Mouse (Mus musculus): ENCODE results near the gene Bpifb5. TPM values are rescaled to one million over a fixed set of nuclear protein-coding genes. Genes with fewer than 3 reads are reported as not detected.
"Not testable (repeated sequence)": the region's sequence is repeated elsewhere in the genome, so short reads cannot be mapped to it uniquely, and the experiment has no call there.

The Bpifb5 gene
- polyA plus RNA-seq, 1 experiment from 2014 or later, result 0.45 TPM

DNA sequence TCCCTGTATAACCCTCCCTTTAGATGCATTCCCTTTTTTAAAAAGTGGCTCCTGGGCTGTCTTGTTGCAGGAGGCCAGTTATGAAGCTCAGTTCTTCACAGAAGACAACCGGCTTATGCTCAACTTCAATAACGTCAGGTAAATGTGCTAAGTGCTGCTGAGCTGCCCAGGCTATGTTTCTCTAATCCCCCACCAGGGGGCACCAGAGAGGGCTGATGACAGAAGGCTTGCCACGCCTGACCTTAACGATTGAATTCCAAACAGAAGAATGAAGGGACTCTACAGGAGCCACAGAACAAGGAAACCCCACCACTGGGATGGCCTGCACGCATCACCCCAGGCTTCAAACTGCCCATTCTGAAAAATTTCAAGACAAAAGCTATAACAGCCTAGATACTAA lies 8.4 kb upstream of the Bpifb5 start:
- Histone ChIP-seq H3K36me3 (ENCODE audit: control insufficient read depth, insufficient read depth, low read length) (no peaks in the 10 kb centered on the region), H3K27ac (ENCODE audit: low read length) (no peak overlapping the region), H3K4me2 (replicated peaks; ENCODE audit: low read depth, low read length) (no peak overlapping the region), H3K27me3 (ENCODE audit: control insufficient read depth, insufficient read depth, low read length) (no peaks in the 10 kb centered on the region), H3K4me1 (ENCODE audit: control insufficient read depth, insufficient read depth, low read length) (no peaks in the 10 kb centered on the region), H3K9ac (replicated peaks; ENCODE audit: low read depth, low read length) (no peak overlapping the region), H3K4me3 (ENCODE audit: low read depth, low read length) (no peak overlapping the region), H3K9me3 (ENCODE audit: control insufficient read depth, low read depth, low read length) (no peaks in the 10 kb centered on the region)
- peak; percentile 26; the same call in 1 of the 2 replicates for ATAC-seq (ENCODE audit: insufficient number of reproducible peaks, insufficient read depth, low FRiP score, low read depth)
- WGBS, result 13% methylated on average over 5 of the region's 5 CpGs

DNA sequence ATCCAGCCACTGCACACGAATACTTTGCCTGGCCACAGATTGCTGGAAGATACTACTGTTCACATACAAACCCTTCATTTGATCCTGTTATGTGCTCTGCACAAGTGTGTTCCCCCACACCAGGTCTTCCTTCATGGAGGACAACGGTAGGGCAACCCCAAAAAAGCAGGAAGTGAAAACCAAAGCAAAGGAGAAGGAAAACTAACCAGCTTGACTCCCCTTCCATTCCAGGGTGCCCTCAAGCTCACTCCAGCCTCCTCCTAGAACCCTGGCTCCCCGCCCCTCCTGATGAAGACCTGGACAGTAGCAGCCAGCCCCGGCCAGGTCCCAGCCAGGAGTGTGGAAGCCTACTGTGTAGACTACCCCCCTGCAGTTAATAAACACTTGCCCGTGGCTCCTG lies 3.6 kb upstream of the Bpifb5 start:
- 80% methylated on average over 5 of the region's 5 CpGs for WGBS
- Histone ChIP-seq H3K27me3 (ENCODE audit: control insufficient read depth, insufficient read depth, low read length) (no peaks in the 10 kb centered on the region), H3K9ac (replicated peaks; ENCODE audit: low read depth, low read length) (no peak overlapping the region), H3K4me3 (ENCODE audit: low read depth, low read length) (no peak overlapping the region), H3K9me3 (ENCODE audit: control insufficient read depth, low read depth, low read length) (no peaks in the 10 kb centered on the region), H3K36me3 (ENCODE audit: control insufficient read depth, insufficient read depth, low read length) (no peaks in the 10 kb centered on the region), H3K4me2 (replicated peaks; ENCODE audit: low read depth, low read length) (no peak overlapping the region), H3K27ac (ENCODE audit: low read length) (no peak overlapping the region), H3K4me1 (ENCODE audit: control insufficient read depth, insufficient read depth, low read length) (peaks cover 8% of the 10 kb centered on the region; the same call in 1 of the 2 replicates)
- no peak for ATAC-seq (ENCODE audit: insufficient number of reproducible peaks, insufficient read depth, low FRiP score, low read depth)

- Histone ChIP-seq H3K27ac (ENCODE audit: low read length) (no peak overlapping the region), H3K9me3 (ENCODE audit: control insufficient read depth, low read depth, low read length) (no peaks in the 10 kb centered on the region), H3K4me2 (replicated peaks; ENCODE audit: low read depth, low read length) (no peak overlapping the region), H3K9ac (replicated peaks; ENCODE audit: low read depth, low read length) (no peak overlapping the region), H3K4me3 (ENCODE audit: low read depth, low read length) (no peak overlapping the region), H3K4me1 (ENCODE audit: control insufficient read depth, insufficient read depth, low read length) (peaks cover 8% of the 10 kb centered on the region; the same call in 1 of the 2 replicates), H3K36me3 (ENCODE audit: control insufficient read depth, insufficient read depth, low read length) (no peaks in the 10 kb centered on the region), H3K27me3 (ENCODE audit: control insufficient read depth, insufficient read depth, low read length) (no peaks in the 10 kb centered on the region)
- no peak for ATAC-seq (ENCODE audit: insufficient number of reproducible peaks, insufficient read depth, low FRiP score, low read depth)
- WGBS, result 11% methylated on average over 2 of the region's 2 CpGs
Measured at GRCm38 (mm10) chr2:154223917-154224273, 353 bp downstream of the Bpifb5 start.

- no peak for ATAC-seq (ENCODE audit: insufficient number of reproducible peaks, insufficient read depth, low FRiP score, low read depth)
- Histone ChIP-seq H3K36me3 (ENCODE audit: control insufficient read depth, insufficient read depth, low read length) (no peaks in the 10 kb centered on the region), H3K4me1 (ENCODE audit: control insufficient read depth, insufficient read depth, low read length) (peaks cover 8% of the 10 kb centered on the region; the same call in 1 of the 2 replicates), H3K4me3 (ENCODE audit: low read depth, low read length) (no peak overlapping the region), H3K27me3 (ENCODE audit: control insufficient read depth, insufficient read depth, low read length) (no peaks in the 10 kb centered on the region), H3K27ac (ENCODE audit: low read length) (no peak overlapping the region), H3K4me2 (replicated peaks; ENCODE audit: low read depth, low read length) (no peak overlapping the region), H3K9me3 (ENCODE audit: control insufficient read depth, low read depth, low read length) (no peaks in the 10 kb centered on the region), H3K9ac (replicated peaks; ENCODE audit: low read depth, low read length) (no peak overlapping the region)
- WGBS, result 74% methylated on average over 4 of the region's 4 CpGs
Measured at GRCm38 (mm10) chr2:154226991-154227390, 3.4 kb downstream of the Bpifb5 start.

- Histone ChIP-seq H3K4me1 (ENCODE audit: control insufficient read depth, insufficient read depth, low read length) (peaks cover 8% of the 10 kb centered on the region; the same call in 1 of the 2 replicates), H3K4me3 (ENCODE audit: low read depth, low read length) (no peak overlapping the region), H3K36me3 (ENCODE audit: control insufficient read depth, insufficient read depth, low read length) (no peaks in the 10 kb centered on the region), H3K27ac (ENCODE audit: low read length) (no peak overlapping the region), H3K27me3 (ENCODE audit: control insufficient read depth, insufficient read depth, low read length) (no peaks in the 10 kb centered on the region), H3K9me3 (ENCODE audit: control insufficient read depth, low read depth, low read length) (no peaks in the 10 kb centered on the region), H3K9ac (replicated peaks; ENCODE audit: low read depth, low read length) (no peak overlapping the region), H3K4me2 (replicated peaks; ENCODE audit: low read depth, low read length) (no peak overlapping the region)
- ATAC-seq (ENCODE audit: insufficient number of reproducible peaks, insufficient read depth, low FRiP score, low read depth), result no peak
- 83% methylated on average over 5 of the region's 5 CpGs for WGBS
Measured at GRCm38 (mm10) chr2:154227830-154228229, 4.3 kb downstream of the Bpifb5 start.

DNA sequence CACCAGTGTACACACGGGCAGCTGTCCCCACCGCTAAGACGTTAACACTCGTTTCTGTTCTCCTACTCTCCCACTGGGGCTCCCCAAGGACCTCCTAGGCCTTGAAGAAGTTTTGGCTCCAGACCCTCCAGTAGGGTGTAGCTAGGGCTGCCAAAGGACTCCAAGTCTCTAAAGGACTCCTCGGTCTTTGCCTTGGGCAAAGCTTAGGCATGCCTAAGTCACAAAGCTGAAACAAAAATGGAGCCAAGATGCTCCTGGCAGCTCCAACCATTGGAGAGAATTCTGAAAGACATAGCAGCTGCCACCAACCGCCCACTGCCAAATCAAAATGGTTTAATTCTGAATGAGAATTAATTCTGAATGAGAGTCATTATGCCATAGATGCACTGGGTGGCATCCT lies 9.9 kb downstream of the Bpifb5 start:
- Histone ChIP-seq H3K4me1 (ENCODE audit: control insufficient read depth, insufficient read depth, low read length) (no peaks in the 10 kb centered on the region), H3K9me3 (ENCODE audit: control insufficient read depth, low read depth, low read length) (no peaks in the 10 kb centered on the region), H3K4me3 (ENCODE audit: low read depth, low read length) (no peak overlapping the region), H3K9ac (replicated peaks; ENCODE audit: low read depth, low read length) (no peak overlapping the region), H3K27me3 (ENCODE audit: control insufficient read depth, insufficient read depth, low read length) (no peaks in the 10 kb centered on the region), H3K36me3 (ENCODE audit: control insufficient read depth, insufficient read depth, low read length) (no peaks in the 10 kb centered on the region), H3K27ac (ENCODE audit: low read length) (no peak overlapping the region), H3K4me2 (replicated peaks; ENCODE audit: low read depth, low read length) (no peak overlapping the region)
- no peak for ATAC-seq (ENCODE audit: insufficient number of reproducible peaks, insufficient read depth, low FRiP score, low read depth)
- WGBS, result 91% methylated on average over 6 of the region's 6 CpGs

GRCm38 (mm10) chr2:154240771-154241170 lies 17.2 kb downstream of the Bpifb5 start:
- Histone ChIP-seq H3K27ac (ENCODE audit: low read length) (no peak overlapping the region), H3K4me3 (ENCODE audit: low read depth, low read length) (no peak overlapping the region), H3K4me2 (replicated peaks; ENCODE audit: low read depth, low read length) (no peak overlapping the region), H3K9ac (replicated peaks; ENCODE audit: low read depth, low read length) (no peak overlapping the region), H3K4me1 (ENCODE audit: control insufficient read depth, insufficient read depth, low read length) (no peaks in the 10 kb centered on the region), H3K27me3 (ENCODE audit: control insufficient read depth, insufficient read depth, low read length) (no peaks in the 10 kb centered on the region), H3K36me3 (ENCODE audit: control insufficient read depth, insufficient read depth, low read length) (no peaks in the 10 kb centered on the region), H3K9me3 (ENCODE audit: control insufficient read depth, low read depth, low read length) (no peaks in the 10 kb centered on the region)
- 71% methylated on average over 6 of the region's 6 CpGs for WGBS
- no peak for ATAC-seq (ENCODE audit: insufficient number of reproducible peaks, insufficient read depth, low FRiP score, low read depth)

- not testable (repeated sequence) for H3K27ac ChIP-seq (ENCODE audit: low read length); H3K27me3 ChIP-seq (ENCODE audit: control insufficient read depth, insufficient read depth, low read length); H3K9me3 ChIP-seq (ENCODE audit: control insufficient read depth, low read depth, low read length); H3K4me1 ChIP-seq (ENCODE audit: control insufficient read depth, insufficient read depth, low read length); H3K36me3 ChIP-seq (ENCODE audit: control insufficient read depth, insufficient read depth, low read length); ATAC-seq (ENCODE audit: insufficient number of reproducible peaks, insufficient read depth, low FRiP score, low read depth); H3K4me2 ChIP-seq (replicated peaks; ENCODE audit: low read depth, low read length); H3K4me3 ChIP-seq (ENCODE audit: low read depth, low read length); H3K9ac ChIP-seq (replicated peaks; ENCODE audit: low read depth, low read length)
- WGBS, result 96% methylated on average over 11 of the region's 12 CpGs
Measured at GRCm38 (mm10) chr2:154242726-154243125, 19.2 kb downstream of the Bpifb5 start.

- Histone ChIP-seq H3K4me2 (replicated peaks; ENCODE audit: low read depth, low read length) (no peak overlapping the region), H3K36me3 (ENCODE audit: control insufficient read depth, insufficient read depth, low read length) (no peaks in the 10 kb centered on the region), H3K4me3 (ENCODE audit: low read depth, low read length) (no peak overlapping the region), H3K9me3 (ENCODE audit: control insufficient read depth, low read depth, low read length) (no peaks in the 10 kb centered on the region), H3K9ac (replicated peaks; ENCODE audit: low read depth, low read length) (no peak overlapping the region), H3K27me3 (ENCODE audit: control insufficient read depth, insufficient read depth, low read length) (no peaks in the 10 kb centered on the region), H3K27ac (ENCODE audit: low read length) (no peak overlapping the region), H3K4me1 (ENCODE audit: control insufficient read depth, insufficient read depth, low read length) (no peaks in the 10 kb centered on the region)
- WGBS, result 84% methylated on average over 10 of the region's 10 CpGs
- no peak for ATAC-seq (ENCODE audit: insufficient number of reproducible peaks, insufficient read depth, low FRiP score, low read depth)
Measured at GRCm38 (mm10) chr2:154243356-154244036, 20.0 kb downstream of the Bpifb5 start.
